Mouse (Mus musculus) heart, adult 2 months (tissue): ENCODE measurements around the gene Txk.

Experiments
- CTCF ChIP-seq: fragments of 200-600 bp; IDR thresholded peaks from 2 replicates; pipeline ENCODE4 v1.8.1; 2022; ENCODE audit warnings: antibody characterized with exemption, mild to moderate bottlenecking, moderate library complexity
- EP300 ChIP-seq: fragments of 200-500 bp; IDR thresholded peaks from 2 replicates; pipeline ENCODE4 v1.6.1; 2011; ENCODE audit warnings: low read depth, low read length, control low read depth; ENCODE audit not compliant: insufficient read depth
- POLR2A ChIP-seq: fragments of 200-500 bp; IDR thresholded peaks from 2 replicates; pipeline ENCODE4 v1.6.1; 2011; ENCODE audit warnings: mild to moderate bottlenecking, low read depth, low read length, control low read depth; ENCODE audit not compliant: insufficient read depth

DNA sequence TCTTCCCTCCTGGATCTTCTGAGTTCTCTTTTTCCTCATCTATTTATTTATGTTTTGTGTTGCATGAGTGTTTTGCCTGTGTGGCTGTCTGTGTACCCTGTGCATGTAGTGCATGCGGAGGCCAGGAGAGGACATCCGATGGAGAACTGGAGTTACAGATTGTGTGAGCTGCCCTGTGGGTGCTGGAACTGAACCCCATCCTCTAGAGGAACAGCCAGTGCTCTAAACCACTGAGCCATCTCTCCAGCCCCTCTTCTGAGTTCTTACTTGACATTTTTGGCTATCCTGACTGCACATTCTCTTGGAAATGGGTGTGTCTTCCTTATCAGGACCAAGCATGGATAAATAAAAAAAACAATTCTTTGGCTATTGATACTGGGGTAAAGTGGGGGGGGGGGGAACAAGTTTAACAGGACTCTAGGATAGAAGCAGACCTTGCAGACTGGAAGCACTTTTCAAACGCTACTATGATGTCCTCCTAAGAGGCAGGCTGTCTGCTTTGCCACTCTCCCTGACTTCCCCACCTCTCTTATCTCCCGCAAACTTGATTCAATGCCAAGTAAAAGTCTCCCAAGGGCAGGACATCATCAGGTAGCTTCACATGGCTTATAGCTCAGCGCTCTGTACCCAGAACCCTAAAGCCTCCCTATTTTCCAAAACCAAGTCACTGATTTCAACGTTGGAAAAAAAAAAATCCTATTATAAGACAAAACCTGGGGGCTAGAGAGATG lies 91.4 kb downstream of the Txk start:
- TF ChIP-seq CTCF (no peak), EP300 (no peak), POLR2A (no peak)
